Mouse (Mus musculus): ENCODE data around the gene Rps11. TPM values are rescaled to one million over a fixed set of nuclear protein-coding genes. Genes with fewer than 3 reads are reported as not detected.

Gene Rps11
- polyA plus RNA-seq, 1 experiment from 2014 or later: 646 TPM

DNA sequence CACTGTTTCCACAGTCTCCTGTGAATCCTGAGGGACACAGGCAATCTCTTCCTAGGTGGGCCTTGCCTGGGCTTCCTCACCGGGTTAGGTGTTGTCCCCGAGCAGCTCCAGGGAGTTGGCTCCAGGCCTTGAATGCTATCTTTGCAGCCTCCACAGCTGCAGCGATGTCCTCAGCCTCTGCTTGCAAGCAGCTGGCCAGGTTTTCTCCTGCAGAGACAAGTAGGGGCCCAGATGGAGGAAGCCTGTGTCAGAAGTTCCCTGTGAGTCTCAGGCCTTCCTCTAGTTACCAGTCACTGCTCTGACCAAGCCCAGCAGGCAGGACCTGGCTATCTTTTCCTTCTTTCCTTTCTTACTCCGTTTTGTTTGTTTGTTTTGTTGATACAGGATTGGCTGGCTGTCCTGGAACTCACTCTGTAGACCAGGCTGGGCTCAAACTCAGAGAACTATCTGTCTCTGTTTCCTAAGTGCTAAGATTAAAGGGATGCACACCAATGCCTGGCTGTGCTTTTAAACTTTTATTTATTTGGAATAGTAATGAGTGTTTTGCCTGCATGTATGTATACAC is 24.4 kb upstream of the Rps11 start:
- Histone ChIP-seq H3K4me3 (ENCODE audit: low read depth, low read length) (no peak overlapping the region), H3K4me1 (ENCODE audit: control insufficient read depth, low read depth, low read length) (no peaks in the 10 kb centered on the region; the same call in none of the 2 replicates), H3K36me3 (ENCODE audit: control insufficient read depth, insufficient read depth) (no peaks in the 10 kb centered on the region), H3K27ac (ENCODE audit: low read length) (no peak overlapping the region), H3K9me3 (replicated peaks; ENCODE audit: control insufficient read depth, low read length) (no peaks in the 10 kb centered on the region), H3K4me2 (ENCODE audit: low read depth, low read length) (no peak overlapping the region), H3K9ac (ENCODE audit: low read depth, low read length) (no peak overlapping the region), H3K27me3 (ENCODE audit: control insufficient read depth, insufficient read depth, low read depth, low read length) (no peaks in the 10 kb centered on the region)
- ATAC-seq (ENCODE audit: low read depth): no peak
- WGBS (ENCODE audit: insufficient replicate concordance): 52% methylated on average over 4 of the region's 4 CpGs

GRCm38 (mm10) chr7:45147899-45148298 is 23.7 kb upstream of the Rps11 start:
- Histone ChIP-seq H3K36me3 (ENCODE audit: control insufficient read depth, insufficient read depth) (no peaks in the 10 kb centered on the region; the same call in 1 of the 2 replicates), H3K27me3 (ENCODE audit: control insufficient read depth, insufficient read depth, low read depth, low read length) (no peaks in the 10 kb centered on the region), H3K4me1 (ENCODE audit: control insufficient read depth, low read depth, low read length) (no peaks in the 10 kb centered on the region; the same call in none of the 2 replicates), H3K4me3 (ENCODE audit: low read depth, low read length) (no peak overlapping the region), H3K4me2 (ENCODE audit: low read depth, low read length) (no peak overlapping the region), H3K9me3 (replicated peaks; ENCODE audit: control insufficient read depth, low read length) (no peaks in the 10 kb centered on the region), H3K27ac (ENCODE audit: low read length) (no peak overlapping the region; the same call in 1 of the 2 replicates), H3K9ac (ENCODE audit: low read depth, low read length) (peak overlapping the region; percentile 1; the same call in 1 of the 2 replicates)
- peak; percentile 62 for ATAC-seq (ENCODE audit: low read depth)
- 66% methylated on average over 11 of the region's 11 CpGs for WGBS (ENCODE audit: insufficient replicate concordance)

- Histone ChIP-seq H3K4me1 (ENCODE audit: control insufficient read depth, low read depth, low read length) (no peaks in the 10 kb centered on the region; the same call in none of the 2 replicates), H3K36me3 (ENCODE audit: control insufficient read depth, insufficient read depth) (no peaks in the 10 kb centered on the region; the same call in 1 of the 2 replicates), H3K27me3 (ENCODE audit: control insufficient read depth, insufficient read depth, low read depth, low read length) (no peaks in the 10 kb centered on the region), H3K4me2 (ENCODE audit: low read depth, low read length) (no peak overlapping the region), H3K27ac (ENCODE audit: low read length) (no peak overlapping the region), H3K9ac (ENCODE audit: low read depth, low read length) (peak overlapping the region; percentile 1; the same call in 1 of the 2 replicates), H3K9me3 (replicated peaks; ENCODE audit: control insufficient read depth, low read length) (no peaks in the 10 kb centered on the region), H3K4me3 (ENCODE audit: low read depth, low read length) (no peak overlapping the region)
- ATAC-seq (ENCODE audit: low read depth): no peak
- 87% methylated on average over 11 of the region's 11 CpGs for WGBS (ENCODE audit: insufficient replicate concordance)
These were observed 23.0 kb upstream of the Rps11 start for GRCm38 (mm10) chr7:45147267-45147666.

GRCm38 (mm10) chr7:45145460-45145859 is 21.2 kb upstream of the Rps11 start:
- Histone ChIP-seq H3K9me3 (replicated peaks; ENCODE audit: control insufficient read depth, low read length) (no peaks in the 10 kb centered on the region), H3K4me1 (ENCODE audit: control insufficient read depth, low read depth, low read length) (no peaks in the 10 kb centered on the region; the same call in none of the 2 replicates), H3K36me3 (ENCODE audit: control insufficient read depth, insufficient read depth) (no peaks in the 10 kb centered on the region; the same call in 1 of the 2 replicates), H3K4me2 (ENCODE audit: low read depth, low read length) (no peak overlapping the region), H3K9ac (ENCODE audit: low read depth, low read length) (no peak overlapping the region), H3K27me3 (ENCODE audit: control insufficient read depth, insufficient read depth, low read depth, low read length) (no peaks in the 10 kb centered on the region), H3K4me3 (ENCODE audit: low read depth, low read length) (no peak overlapping the region), H3K27ac (ENCODE audit: low read length) (no peak overlapping the region)
- WGBS (ENCODE audit: insufficient replicate concordance): 85% methylated on average over 8 of the region's 8 CpGs
- ATAC-seq (ENCODE audit: low read depth): no peak

GRCm38 (mm10) chr7:45144368-45145174 is 20.3 kb upstream of the Rps11 start:
- Histone ChIP-seq H3K4me1 (ENCODE audit: control insufficient read depth, low read depth, low read length) (no peaks in the 10 kb centered on the region; the same call in 1 of the 2 replicates), H3K36me3 (ENCODE audit: control insufficient read depth, insufficient read depth) (no peaks in the 10 kb centered on the region; the same call in 1 of the 2 replicates), H3K27me3 (ENCODE audit: control insufficient read depth, insufficient read depth, low read depth, low read length) (no peaks in the 10 kb centered on the region), H3K9ac (ENCODE audit: low read depth, low read length) (no peak overlapping the region), H3K4me3 (ENCODE audit: low read depth, low read length) (no peak overlapping the region), H3K27ac (ENCODE audit: low read length) (no peak overlapping the region), H3K9me3 (replicated peaks; ENCODE audit: control insufficient read depth, low read length) (no peaks in the 10 kb centered on the region), H3K4me2 (ENCODE audit: low read depth, low read length) (no peak overlapping the region)
- no peak for ATAC-seq (ENCODE audit: low read depth)
- 77% methylated on average over 13 of the region's 13 CpGs for WGBS (ENCODE audit: insufficient replicate concordance)

DNA sequence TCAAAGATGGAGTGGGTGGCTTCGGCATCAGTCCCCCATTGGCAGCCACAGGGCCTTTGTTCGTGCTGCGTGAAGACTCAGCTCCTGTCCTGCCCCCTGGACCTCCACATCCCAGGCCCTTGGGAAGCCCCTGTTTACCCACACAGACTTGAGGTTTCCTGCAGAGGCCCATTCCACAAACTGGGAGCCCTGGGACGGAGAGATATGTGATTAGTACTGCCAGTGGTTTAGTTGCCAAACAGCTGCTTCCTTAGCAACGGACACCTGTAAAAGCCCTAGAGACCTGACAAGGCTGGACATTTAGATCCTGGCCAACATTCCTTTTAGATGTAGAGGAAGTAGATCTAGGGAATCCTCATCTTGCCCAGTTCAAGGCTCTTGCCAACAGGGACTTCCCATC is 17.7 kb upstream of the Rps11 start:
- H3K36me3 ChIP-seq (ENCODE audit: control insufficient read depth, insufficient read depth): no peaks in the 10 kb centered on the region; the same call in 1 of the 2 replicates
- H3K27me3 ChIP-seq (ENCODE audit: control insufficient read depth, insufficient read depth, low read depth, low read length): no peaks in the 10 kb centered on the region
- ATAC-seq (ENCODE audit: low read depth): no peak
- H3K4me3 ChIP-seq (ENCODE audit: low read depth, low read length): no peak overlapping the region
- H3K9me3 ChIP-seq (replicated peaks; ENCODE audit: control insufficient read depth, low read length): no peaks in the 10 kb centered on the region
- no peak overlapping the region for H3K9ac ChIP-seq (ENCODE audit: low read depth, low read length)
- 77% methylated on average over 5 of the region's 5 CpGs for WGBS (ENCODE audit: insufficient replicate concordance)
- no peak overlapping the region for H3K4me2 ChIP-seq (ENCODE audit: low read depth, low read length)
- H3K4me1 ChIP-seq (ENCODE audit: control insufficient read depth, low read depth, low read length): peaks cover 18% of the 10 kb centered on the region
- no peak overlapping the region for H3K27ac ChIP-seq (ENCODE audit: low read length)

DNA sequence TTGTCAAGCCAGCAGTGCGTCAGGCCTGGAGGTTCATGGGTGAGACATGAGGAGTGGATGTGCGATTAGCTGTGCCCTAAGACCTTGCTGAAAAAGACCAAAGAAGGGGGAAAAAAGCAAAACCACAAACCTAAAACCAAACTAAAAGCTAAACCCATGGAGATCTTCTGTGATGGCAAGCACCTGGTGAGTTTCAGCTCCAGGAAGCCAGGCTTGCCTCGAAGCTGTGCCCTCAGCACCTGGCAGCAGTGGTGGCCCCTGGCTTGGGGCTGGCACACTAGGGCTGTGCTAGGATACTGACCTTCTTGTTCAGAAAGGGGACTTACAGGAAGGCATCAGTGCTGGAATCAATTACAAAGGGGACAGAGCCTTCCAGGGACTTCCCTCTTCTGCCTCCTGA is 17.1 kb upstream of the Rps11 start:
- Histone ChIP-seq H3K9me3 (replicated peaks; ENCODE audit: control insufficient read depth, low read length) (no peaks in the 10 kb centered on the region), H3K9ac (ENCODE audit: low read depth, low read length) (no peak overlapping the region), H3K36me3 (ENCODE audit: control insufficient read depth, insufficient read depth) (no peaks in the 10 kb centered on the region; the same call in 1 of the 2 replicates), H3K27ac (ENCODE audit: low read length) (no peak overlapping the region), H3K4me3 (ENCODE audit: low read depth, low read length) (no peak overlapping the region), H3K27me3 (ENCODE audit: control insufficient read depth, insufficient read depth, low read depth, low read length) (no peaks in the 10 kb centered on the region), H3K4me2 (ENCODE audit: low read depth, low read length) (no peak overlapping the region), H3K4me1 (ENCODE audit: control insufficient read depth, low read depth, low read length) (peaks cover 21% of the 10 kb centered on the region)
- 74% methylated on average over 3 of the region's 3 CpGs for WGBS (ENCODE audit: insufficient replicate concordance)
- ATAC-seq (ENCODE audit: low read depth): no peak

- Histone ChIP-seq H3K36me3 (ENCODE audit: control insufficient read depth, insufficient read depth) (no peaks in the 10 kb centered on the region; the same call in 1 of the 2 replicates), H3K9ac (ENCODE audit: low read depth, low read length) (no peak overlapping the region), H3K27ac (ENCODE audit: low read length) (no peak overlapping the region), H3K4me3 (ENCODE audit: low read depth, low read length) (no peak overlapping the region), H3K27me3 (ENCODE audit: control insufficient read depth, insufficient read depth, low read depth, low read length) (no peaks in the 10 kb centered on the region), H3K4me2 (ENCODE audit: low read depth, low read length) (no peak overlapping the region), H3K4me1 (ENCODE audit: control insufficient read depth, low read depth, low read length) (peaks cover 29% of the 10 kb centered on the region), H3K9me3 (replicated peaks; ENCODE audit: control insufficient read depth, low read length) (no peaks in the 10 kb centered on the region)
- ATAC-seq (ENCODE audit: low read depth): no peak
- 66% methylated on average over 8 of the region's 8 CpGs for WGBS (ENCODE audit: insufficient replicate concordance)
These were observed 15.9 kb upstream of the Rps11 start for GRCm38 (mm10) chr7:45139904-45140723.
